Mouse (Mus musculus): ENCODE results near the gene Smco3. TPM values are rescaled to one million over a fixed set of nuclear protein-coding genes. Genes with fewer than 3 reads are reported as not detected.

Gene Smco3
- polyA plus RNA-seq, 1 experiment from 2014 or later = not detected

DNA sequence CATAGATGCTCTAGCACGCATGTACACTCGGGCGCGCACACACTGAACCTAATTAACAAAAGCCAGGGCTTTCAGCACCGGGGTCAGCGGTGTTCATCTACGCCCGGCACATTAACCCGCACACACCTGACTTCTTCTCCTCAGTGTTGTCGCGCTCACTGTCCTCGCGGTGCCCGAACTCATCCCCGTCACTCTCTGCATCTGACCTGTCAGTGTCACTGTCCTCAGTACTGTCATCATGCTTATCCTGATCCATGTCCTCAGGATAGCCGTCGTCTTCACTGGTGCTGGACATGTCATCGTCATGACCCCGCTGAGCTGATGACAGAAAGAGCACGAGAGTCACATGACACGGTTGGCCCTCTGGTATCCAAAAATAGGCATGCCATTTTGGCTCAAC lies 14.9 kb downstream of the Smco3 start:
- Histone ChIP-seq H3K36me3 (peaks cover 92% of the 10 kb centered on the region), H3K4me2 (no peak overlapping the region), H3K9ac (no peak overlapping the region), H3K27me3 (no peaks in the 10 kb centered on the region), H3K9me3 (replicated peaks) (no peaks in the 10 kb centered on the region), H3K4me1 (replicated peaks) (peaks cover 12% of the 10 kb centered on the region; the same call in 1 of the 2 replicates), H3K4me3 (no peak overlapping the region), H3K27ac (no peak overlapping the region)
- WGBS = 78% methylated on average over 21 of the region's 21 CpGs
- ATAC-seq (replicated peaks; ENCODE audit: insufficient number of reproducible peaks, insufficient read depth, low FRiP score, low read depth) = no peak

DNA sequence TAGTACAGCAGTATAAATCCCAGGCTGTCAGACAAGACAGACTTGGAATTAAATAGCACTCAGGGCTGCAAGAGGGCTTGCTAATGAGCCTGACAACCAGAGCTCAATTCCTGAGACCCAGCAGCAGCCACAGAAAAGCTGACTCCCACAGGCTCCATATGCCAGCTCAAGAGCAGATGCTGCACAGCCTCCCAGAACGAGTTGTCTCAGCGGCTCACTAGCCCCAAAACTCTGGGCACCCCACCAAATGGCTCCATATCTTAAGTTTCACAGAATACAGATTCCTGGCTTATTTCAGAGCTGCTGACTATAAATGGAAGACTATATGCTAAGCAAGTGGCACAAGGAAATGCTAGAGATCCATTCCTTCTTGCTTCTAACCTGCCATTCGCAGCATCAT lies 17.7 kb downstream of the Smco3 start:
- WGBS = 96% methylated on average over 3 of the region's 3 CpGs
- Histone ChIP-seq H3K9me3 (replicated peaks) (no peaks in the 10 kb centered on the region), H3K4me2 (no peak overlapping the region), H3K4me1 (replicated peaks) (peaks cover 12% of the 10 kb centered on the region; the same call in 1 of the 2 replicates), H3K27me3 (no peaks in the 10 kb centered on the region), H3K27ac (no peak overlapping the region), H3K9ac (no peak overlapping the region), H3K4me3 (no peak overlapping the region), H3K36me3 (peaks cover 95% of the 10 kb centered on the region)
- no peak for ATAC-seq (replicated peaks; ENCODE audit: insufficient number of reproducible peaks, insufficient read depth, low FRiP score, low read depth)

DNA sequence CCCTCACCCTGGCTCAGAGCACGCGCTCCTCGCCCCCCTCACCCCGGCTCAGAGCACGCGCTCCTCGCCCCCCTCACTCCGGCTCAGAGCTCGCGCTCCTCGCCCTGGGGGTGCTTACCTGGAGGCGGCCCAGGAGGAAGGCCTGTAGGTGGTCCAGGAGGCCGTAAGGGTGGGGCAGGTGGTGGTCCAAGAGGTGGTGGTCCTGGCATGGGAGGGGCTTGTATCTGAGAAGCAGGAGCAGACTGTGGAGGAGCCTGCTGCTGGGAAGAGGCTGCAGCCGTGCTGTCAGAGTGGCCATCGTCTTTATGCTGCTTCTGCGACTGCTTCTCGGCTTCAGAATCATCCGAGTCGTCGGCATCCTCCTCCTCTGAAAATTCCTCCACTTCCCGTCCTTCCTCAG lies 18.4 kb downstream of the Smco3 start:
- Histone ChIP-seq H3K9me3 (replicated peaks) (no peaks in the 10 kb centered on the region), H3K36me3 (peaks cover 94% of the 10 kb centered on the region), H3K4me1 (replicated peaks) (peaks cover 12% of the 10 kb centered on the region; the same call in 1 of the 2 replicates), H3K27me3 (no peaks in the 10 kb centered on the region), H3K4me2 (no peak overlapping the region), H3K9ac (no peak overlapping the region), H3K27ac (no peak overlapping the region), H3K4me3 (no peak overlapping the region)
- 89% methylated on average over 21 of the region's 21 CpGs for WGBS
- ATAC-seq (replicated peaks; ENCODE audit: insufficient number of reproducible peaks, insufficient read depth, low FRiP score, low read depth) = no peak

DNA sequence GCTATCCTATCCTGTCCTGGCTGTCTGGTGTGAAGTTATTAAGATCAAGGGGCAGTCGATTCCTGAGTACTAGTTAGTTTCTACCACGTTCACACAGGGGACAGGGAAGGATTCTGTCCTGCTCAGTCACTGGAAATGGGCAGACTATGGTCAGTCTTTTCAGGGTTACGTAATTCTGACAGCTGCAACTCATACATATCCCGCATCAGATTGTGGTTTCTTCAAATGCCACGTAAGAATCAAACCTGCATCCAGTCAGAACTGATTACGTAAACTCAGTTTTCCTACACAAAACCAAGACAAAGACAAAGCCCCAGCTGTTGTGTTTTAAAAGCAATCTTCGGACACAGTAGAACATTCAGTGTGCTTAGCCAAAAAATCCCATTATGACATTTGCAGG lies 19.9 kb downstream of the Smco3 start:
- H3K9ac ChIP-seq = no peak overlapping the region
- no peak overlapping the region for H3K4me2 ChIP-seq
- H3K27me3 ChIP-seq = no peaks in the 10 kb centered on the region
- 96% methylated on average over 7 of the region's 7 CpGs for WGBS
- H3K9me3 ChIP-seq (replicated peaks) = no peaks in the 10 kb centered on the region
- H3K4me1 ChIP-seq (replicated peaks) = peaks cover 4% of the 10 kb centered on the region; the same call in 1 of the 2 replicates
- H3K36me3 ChIP-seq = peaks cover 79% of the 10 kb centered on the region
- ATAC-seq (replicated peaks; ENCODE audit: insufficient number of reproducible peaks, insufficient read depth, low FRiP score, low read depth) = no peak
- H3K4me3 ChIP-seq = no peak overlapping the region
- H3K27ac ChIP-seq = no peak overlapping the region

DNA sequence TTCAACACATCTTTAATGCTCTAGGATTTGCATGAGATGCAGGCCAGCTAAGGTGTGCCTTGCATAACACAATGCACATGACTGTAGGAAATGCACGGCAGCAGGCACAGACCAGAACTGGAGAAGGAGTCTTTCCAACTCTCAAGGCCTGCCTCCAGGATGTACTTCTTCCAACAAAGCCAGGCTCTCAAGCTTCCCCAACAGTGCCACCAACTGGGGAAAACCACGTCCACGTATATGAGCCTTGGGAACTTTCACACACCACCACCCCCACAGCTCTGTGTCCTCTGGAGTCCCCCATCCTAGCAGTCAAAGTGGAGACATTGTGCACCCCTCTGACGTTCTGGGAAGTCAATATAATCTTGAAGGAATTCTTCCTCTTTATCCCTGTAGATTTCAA lies 22.1 kb downstream of the Smco3 start:
- Histone ChIP-seq H3K4me1 (replicated peaks) (peaks cover 12% of the 10 kb centered on the region), H3K27me3 (no peaks in the 10 kb centered on the region), H3K4me2 (no peak overlapping the region), H3K9me3 (replicated peaks) (no peaks in the 10 kb centered on the region), H3K4me3 (no peak overlapping the region), H3K36me3 (peaks cover 57% of the 10 kb centered on the region), H3K9ac (no peak overlapping the region), H3K27ac (no peak overlapping the region)
- WGBS = 39% methylated on average over 4 of the region's 4 CpGs
- no peak for ATAC-seq (replicated peaks; ENCODE audit: insufficient number of reproducible peaks, insufficient read depth, low FRiP score, low read depth)

DNA sequence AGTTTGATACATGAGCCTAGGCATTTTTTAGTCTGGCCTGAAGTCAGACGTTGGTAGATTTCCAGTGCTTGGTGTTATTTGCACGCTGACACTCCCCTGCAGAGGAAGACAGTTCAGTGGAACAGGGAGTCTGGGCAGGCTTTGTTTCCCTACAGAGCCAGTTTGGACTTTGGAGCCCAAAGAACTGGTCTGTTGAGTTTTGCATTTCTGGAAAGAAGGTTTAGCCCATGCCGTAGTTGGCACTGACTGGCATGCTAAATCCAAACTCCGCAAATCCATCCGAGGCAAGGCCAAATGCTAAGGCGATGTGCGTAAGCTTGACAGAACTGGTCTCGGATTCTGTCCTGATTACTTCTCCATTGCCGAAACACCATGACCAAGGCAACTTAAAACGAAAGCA lies 24.1 kb downstream of the Smco3 start:
- 83% methylated on average over 10 of the region's 10 CpGs for WGBS
- H3K36me3 ChIP-seq = peaks cover 39% of the 10 kb centered on the region
- no peak overlapping the region for H3K4me2 ChIP-seq
- H3K27ac ChIP-seq = no peak overlapping the region
- ATAC-seq (replicated peaks; ENCODE audit: insufficient number of reproducible peaks, insufficient read depth, low FRiP score, low read depth) = no peak
- H3K4me1 ChIP-seq (replicated peaks) = peaks cover 18% of the 10 kb centered on the region
- H3K4me3 ChIP-seq = no peak overlapping the region
- H3K9me3 ChIP-seq (replicated peaks) = no peaks in the 10 kb centered on the region
- no peaks in the 10 kb centered on the region for H3K27me3 ChIP-seq
- H3K9ac ChIP-seq = no peak overlapping the region

DNA sequence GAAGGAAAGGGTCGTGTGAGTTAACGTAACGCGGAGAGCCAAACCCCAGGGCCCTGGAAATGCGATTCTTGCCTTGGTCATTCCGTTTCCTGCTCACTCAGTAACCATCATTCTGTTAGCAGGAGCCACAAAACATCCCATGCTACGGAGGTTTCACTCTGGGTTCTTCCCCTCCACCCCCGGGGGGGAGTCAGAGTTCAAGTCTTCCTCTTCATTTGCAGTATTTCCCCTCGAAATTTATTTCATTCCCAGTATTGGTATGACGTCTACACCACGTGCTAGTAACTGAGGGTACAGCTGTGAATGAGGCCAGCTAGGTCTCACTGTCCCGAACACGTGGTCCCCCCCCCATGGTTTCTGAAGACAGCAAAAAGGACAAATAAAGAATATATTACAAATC lies 25.6 kb downstream of the Smco3 start:
- WGBS = 65% methylated on average over 13 of the region's 13 CpGs
- no peaks in the 10 kb centered on the region for H3K27me3 ChIP-seq
- H3K4me2 ChIP-seq = peak overlapping the region; percentile 94
- no peak for ATAC-seq (replicated peaks; ENCODE audit: insufficient number of reproducible peaks, insufficient read depth, low FRiP score, low read depth)
- peak overlapping the region; percentile 72; the same call in 1 of the 2 replicates for H3K9ac ChIP-seq
- peak overlapping the region; percentile 78 for H3K4me3 ChIP-seq
- peaks cover 26% of the 10 kb centered on the region for H3K36me3 ChIP-seq
- H3K4me1 ChIP-seq (replicated peaks) = peaks cover 23% of the 10 kb centered on the region
- H3K27ac ChIP-seq = no peak overlapping the region
- no peaks in the 10 kb centered on the region for H3K9me3 ChIP-seq (replicated peaks)

DNA sequence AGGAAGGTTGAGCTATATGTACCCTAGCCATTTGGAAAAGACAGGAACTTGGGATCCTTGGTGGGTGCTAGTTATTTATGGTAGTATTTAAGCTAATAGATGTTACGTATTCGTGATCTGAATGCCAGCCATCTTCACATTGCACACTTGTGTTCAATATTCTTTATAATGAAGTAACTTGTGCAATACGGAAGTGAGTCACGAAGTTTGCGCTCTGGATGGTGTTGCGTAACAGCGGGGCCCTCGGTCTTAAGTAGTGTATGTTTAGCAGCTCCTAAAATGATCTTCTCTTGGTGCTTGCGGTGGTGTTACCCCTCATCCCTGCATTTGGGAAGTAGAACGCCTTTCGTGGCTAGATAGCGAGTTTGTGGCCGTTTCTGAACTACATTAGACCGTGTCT lies 26.2 kb downstream of the Smco3 start:
- Histone ChIP-seq H3K4me2 (peak overlapping the region; percentile 94), H3K27ac (peak overlapping the region; percentile 64), H3K9ac (peak overlapping the region; percentile 72), H3K9me3 (replicated peaks) (no peaks in the 10 kb centered on the region), H3K4me1 (replicated peaks) (peaks cover 24% of the 10 kb centered on the region), H3K27me3 (no peaks in the 10 kb centered on the region), H3K36me3 (peaks cover 20% of the 10 kb centered on the region), H3K4me3 (peak overlapping the region; percentile 78)
- ATAC-seq (replicated peaks; ENCODE audit: insufficient number of reproducible peaks, insufficient read depth, low FRiP score, low read depth) = no peak
- WGBS = 19% methylated on average over 14 of the region's 14 CpGs

DNA sequence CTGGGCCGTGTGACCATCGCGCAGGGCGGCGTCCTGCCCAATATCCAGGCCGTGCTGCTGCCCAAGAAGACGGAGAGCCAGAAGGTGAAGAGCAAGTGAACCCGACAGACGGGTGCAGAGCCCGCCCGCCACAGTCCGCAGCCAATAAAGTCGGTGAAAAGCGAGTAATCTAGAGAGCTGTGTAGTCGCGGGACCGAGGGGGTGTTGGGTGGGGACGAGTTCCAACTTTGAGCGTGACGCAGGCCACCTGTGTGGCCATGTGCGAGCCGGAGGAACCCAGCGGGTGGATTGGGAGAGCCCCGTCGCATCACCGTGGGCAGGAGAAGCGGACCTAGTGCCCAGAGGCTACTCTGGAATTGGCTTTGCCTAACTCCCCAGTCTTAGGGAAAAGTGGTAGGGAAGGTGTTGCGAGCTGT lies 26.6 kb downstream of the Smco3 start:
- Histone ChIP-seq H3K4me3 (peak overlapping the region; percentile 78), H3K4me2 (peak overlapping the region; percentile 94), H3K27me3 (no peaks in the 10 kb centered on the region), H3K4me1 (replicated peaks) (peaks cover 24% of the 10 kb centered on the region), H3K9ac (peak overlapping the region; percentile 72), H3K27ac (peak overlapping the region; percentile 64), H3K36me3 (peaks cover 16% of the 10 kb centered on the region), H3K9me3 (replicated peaks) (no peaks in the 10 kb centered on the region)
- under 1% methylated on average over 28 of the region's 28 CpGs for WGBS
- ATAC-seq (replicated peaks; ENCODE audit: insufficient number of reproducible peaks, insufficient read depth, low FRiP score, low read depth) = 0 out of 2 replicates have a peak, but pooled peaks have one; percentile 2

DNA sequence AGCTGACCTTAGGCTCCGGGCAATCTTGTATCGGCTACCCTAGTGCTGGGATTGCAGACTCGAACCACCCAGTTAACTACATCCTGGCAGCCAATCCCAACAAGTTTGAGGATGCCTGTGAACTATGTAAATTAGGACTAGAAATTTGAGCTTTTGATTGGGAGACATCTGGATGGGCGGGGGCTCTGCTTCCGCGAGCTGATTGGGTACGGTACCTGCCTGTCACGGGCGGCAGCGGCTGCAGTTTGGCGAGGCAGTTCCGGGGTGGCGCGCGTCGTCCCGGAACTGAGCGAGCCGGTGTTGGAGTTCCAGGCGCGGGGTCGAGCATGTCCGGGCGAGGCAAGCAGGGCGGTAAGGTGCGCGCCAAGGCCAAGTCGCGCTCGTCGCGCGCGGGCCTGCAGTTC lies 27.2 kb downstream of the Smco3 start, which contains the start of gene H2afj:
Gene H2afj (plus strand): TSS at position 231 of the 404 bp plus-strand sequence.
- Histone ChIP-seq H3K4me3 (peak within 1 kb of the TSS; percentile 78), H3K4me1 (replicated peaks) (peaks cover 29% of the 10 kb centered on the region), H3K9ac (peak within 1 kb of the TSS; percentile 72), H3K36me3 (peaks cover 11% of the 10 kb centered on the region), H3K27ac (peak within 1 kb of the TSS; percentile 74), H3K9me3 (replicated peaks) (no peaks in the 10 kb centered on the region), H3K27me3 (no peaks in the 10 kb centered on the region), H3K4me2 (peak within 1 kb of the TSS; percentile 94)
- under 1% methylated on average over 34 of the region's 34 CpGs for WGBS
- peak; percentile 86 for ATAC-seq (replicated peaks; ENCODE audit: insufficient number of reproducible peaks, insufficient read depth, low FRiP score, low read depth)

DNA sequence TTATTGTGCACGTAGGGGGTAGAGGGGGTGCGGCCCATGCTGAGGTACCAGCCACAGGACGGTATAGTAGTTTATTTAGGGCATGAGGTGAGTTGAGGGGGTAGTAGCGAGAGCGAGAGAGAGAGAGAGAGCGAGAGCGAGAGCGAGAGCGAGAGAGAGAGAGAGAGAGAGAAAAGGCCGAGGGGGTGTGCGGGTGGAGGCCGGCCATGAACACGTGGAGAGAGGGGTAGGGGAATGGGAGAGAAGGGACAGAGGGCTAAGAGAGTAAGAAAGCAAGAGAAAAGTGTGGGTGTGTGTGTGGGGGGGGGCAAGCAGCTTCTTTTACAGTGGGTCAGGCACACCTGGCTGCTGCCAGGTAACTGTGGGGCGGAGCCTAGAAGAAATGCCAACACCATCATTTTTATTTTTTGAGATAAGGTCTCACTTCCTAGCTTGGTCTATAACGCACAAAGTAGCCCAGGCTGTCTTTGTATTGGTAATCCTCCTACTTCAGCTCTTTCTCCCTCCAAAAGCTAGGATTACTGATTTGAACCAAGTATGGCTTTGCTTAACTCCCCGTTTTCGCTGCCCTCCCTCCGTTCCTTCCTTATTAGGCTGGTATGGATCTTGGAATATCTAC lies 27.7 kb downstream of the Smco3 start:
- H3K27ac ChIP-seq = peak overlapping the region; percentile 74
- H3K4me3 ChIP-seq = peak overlapping the region; percentile 78
- no peaks in the 10 kb centered on the region for H3K9me3 ChIP-seq (replicated peaks)
- peak overlapping the region; percentile 49 for H3K9ac ChIP-seq
- H3K27me3 ChIP-seq = no peaks in the 10 kb centered on the region
- ATAC-seq (replicated peaks; ENCODE audit: insufficient number of reproducible peaks, insufficient read depth, low FRiP score, low read depth) = no peak
- H3K4me2 ChIP-seq = peak overlapping the region; percentile 94
- H3K4me1 ChIP-seq (replicated peaks) = peaks cover 33% of the 10 kb centered on the region
- WGBS = 29% methylated on average over 18 of the region's 18 CpGs
- H3K36me3 ChIP-seq = peaks cover 5% of the 10 kb centered on the region; the same call in 1 of the 2 replicates

DNA sequence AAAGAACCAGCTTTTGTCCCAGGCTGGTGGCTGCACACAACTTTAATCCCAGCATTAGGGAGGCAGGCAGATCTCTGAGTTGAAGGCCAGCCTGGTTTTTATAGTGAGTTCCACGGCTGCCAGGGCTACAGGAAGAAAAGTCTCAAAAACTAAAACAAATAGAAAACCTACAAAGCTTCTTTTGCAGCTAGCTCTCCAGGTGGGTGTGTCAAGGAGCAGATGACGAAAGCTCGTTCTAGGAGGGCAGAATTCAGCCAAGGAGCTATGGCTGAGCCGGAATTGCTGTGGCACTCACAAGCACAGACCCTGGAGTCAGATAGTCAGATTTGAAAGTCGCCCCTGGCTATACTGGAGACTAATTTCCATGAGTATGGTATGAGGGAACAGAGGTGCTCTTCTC lies 28.4 kb downstream of the Smco3 start:
- WGBS = 71% methylated on average over 5 of the region's 5 CpGs
- H3K9ac ChIP-seq = no peak overlapping the region
- H3K4me3 ChIP-seq = no peak overlapping the region
- peaks cover 33% of the 10 kb centered on the region for H3K4me1 ChIP-seq (replicated peaks)
- H3K27ac ChIP-seq = no peak overlapping the region
- no peaks in the 10 kb centered on the region for H3K36me3 ChIP-seq
- no peaks in the 10 kb centered on the region for H3K9me3 ChIP-seq (replicated peaks)
- H3K4me2 ChIP-seq = peak overlapping the region; percentile 94; the same call in 1 of the 2 replicates
- H3K27me3 ChIP-seq = no peaks in the 10 kb centered on the region
- ATAC-seq (replicated peaks; ENCODE audit: insufficient number of reproducible peaks, insufficient read depth, low FRiP score, low read depth) = no peak

Measured in heart, embryonic 15.5 days (tissue).